Mouse (Mus musculus) heart, postnatal 0 days (tissue): ENCODE measurements around the gene Smad3. TPM values are rescaled to one million over a fixed set of nuclear protein-coding genes. Genes with fewer than 3 reads are reported as not detected.

Experiments used
- ATAC-seq: fragments of 200-750 bp; cut with Nextera tagmentation; 2 replicates; pipeline ENCODE4 v1.8.0; 2017; ENCODE audit warnings: low read depth, moderate number of reproducible peaks, moderate library complexity; ENCODE audit not compliant: insufficient read depth
- DNase-seq: peaks from one replicate; pipeline ENCODE4 v3.0.0-alpha.2; 2016; ENCODE audit warnings: low spot score
- H3K27ac ChIP-seq: fragments of 300-500 bp; sonication (generic); 2 replicates; pipeline ENCODE4 v1.5.1; 2014; ENCODE audit warnings: low read depth, mild to moderate bottlenecking
- H3K27me3 ChIP-seq: fragments of 300-500 bp; sonication (generic); 2 replicates; pipeline ENCODE4 v1.6.1; 2014; ENCODE audit warnings: low read length, mixed read lengths; ENCODE audit not compliant: control insufficient read depth, insufficient read depth
- H3K36me3 ChIP-seq: fragments of 300-500 bp; sonication (generic); replicated peaks from 2 replicates; pipeline ENCODE4 v1.6.1; 2014; ENCODE audit warnings: low read length, mixed read lengths; ENCODE audit not compliant: control insufficient read depth, insufficient read depth
- H3K4me1 ChIP-seq: fragments of 300-500 bp; sonication (generic); 2 replicates; pipeline ENCODE4 v1.6.1; 2014; ENCODE audit warnings: antibody characterized with exemption; ENCODE audit not compliant: control insufficient read depth, insufficient read depth
- H3K4me2 ChIP-seq: fragments of 300-500 bp; sonication (generic); 2 replicates; pipeline ENCODE4 v1.6.1; 2014; ENCODE audit warnings: low read depth, mild to moderate bottlenecking, low read length, moderate library complexity
- H3K4me3 ChIP-seq: fragments of 300-500 bp; sonication (generic); 2 replicates; pipeline ENCODE4 v1.5.1; 2014; ENCODE audit warnings: low read depth, low read length
- H3K9ac ChIP-seq: fragments of 300-500 bp; sonication (generic); replicated peaks from 2 replicates; pipeline ENCODE4 v1.6.1; 2014; ENCODE audit warnings: low read depth, low read length, mixed read lengths
- H3K9me3 ChIP-seq: fragments of 300-500 bp; sonication (generic); replicated peaks from 2 replicates; pipeline ENCODE4 v1.6.1; 2016; ENCODE audit warnings: low read length; ENCODE audit not compliant: control insufficient read depth
- CTCF ChIP-seq: IDR thresholded peaks from 2 replicates; pipeline ENCODE4 v1.5.1; 2016; ENCODE audit warnings: antibody characterized with exemption, control low read depth, low read depth
- EP300 ChIP-seq: IDR thresholded peaks from 2 replicates; pipeline ENCODE4 v1.6.1; 2016; ENCODE audit warnings: antibody characterized with exemption, low read depth
- WGBS: fragments of 180-500 bp; shearing (Covaris S2); extraction: QIAGEN DNeasy Blood & Tissue Kit; methylation state at CpG from one replicate; pipeline ENCODE4 v1.1.7; 2014; 5-methylcytosine and 5-hydroxymethylcytosine counted together
- polyA plus RNA-seq: library from polyadenylated mRNA; unstranded; fragments of >200 nt; fragmentation: Nextera tagmentation; extraction: Ambion mirVana; gene quantifications from 2 replicates; pipeline ENCODE4 v1.2.1, GENCODE M21; 2015
- total RNA-seq: library from RNA; depleted of rRNA; stranded (reverse); fragments of >200 nt; gene quantifications from 2 replicates; pipeline ENCODE4 v1.2.3, GENCODE M21; 2014; ENCODE audit warnings: low replicate concordance

The Smad3 gene
- total and polyA plus RNA-seq, 2 experiments from 2014 or later, result 6.0 to 30.2 TPM

DNA sequence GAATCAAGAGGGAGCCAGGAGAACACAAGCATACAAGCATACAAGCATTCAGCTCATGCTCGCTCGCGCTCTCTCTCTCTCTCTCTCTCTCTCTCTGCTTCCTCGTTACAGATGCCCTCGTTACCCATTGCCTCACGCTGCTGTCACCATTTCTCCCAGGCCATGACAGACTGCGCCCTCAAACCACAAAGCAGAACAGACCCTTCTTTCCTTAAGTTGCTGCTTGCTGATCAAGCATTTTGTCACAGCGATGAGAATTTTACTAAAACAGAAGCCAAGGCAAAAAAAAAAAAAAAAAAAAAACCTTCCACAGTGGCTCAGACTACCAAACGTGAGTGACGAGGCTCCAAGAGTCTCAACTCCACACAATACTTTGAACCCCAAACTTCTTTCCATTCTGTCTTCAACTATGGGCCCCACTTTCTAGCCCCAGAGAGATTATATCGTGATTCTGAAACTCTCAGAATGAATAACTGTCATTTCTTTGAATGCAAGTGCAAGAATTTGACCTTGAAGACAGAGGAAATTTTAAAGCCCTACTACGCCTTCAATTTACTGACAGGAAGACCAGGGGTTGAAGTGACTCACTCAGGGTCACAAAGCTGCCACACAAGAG lies 19.6 kb downstream of the Smad3 start:
- Histone ChIP-seq H3K27ac (peak overlapping the region; percentile 70; the same call in 1 of the 2 replicates), H3K9ac (no peak overlapping the region), H3K27me3 (no peaks in the 10 kb centered on the region), H3K36me3 (no peaks in the 10 kb centered on the region), H3K4me2 (0 out of 2 replicates have a peak overlapping the region, but pooled peaks have one; percentile 20), H3K4me3 (no peak overlapping the region), H3K4me1 (peaks cover 57% of the 10 kb centered on the region), H3K9me3 (no peaks in the 10 kb centered on the region)
- DNase-seq, result no peak
- WGBS, result 79% methylated on average over 12 of the region's 12 CpGs
- TF ChIP-seq CTCF (no peak), EP300 (no peak)
- ATAC-seq, result no peak

DNA sequence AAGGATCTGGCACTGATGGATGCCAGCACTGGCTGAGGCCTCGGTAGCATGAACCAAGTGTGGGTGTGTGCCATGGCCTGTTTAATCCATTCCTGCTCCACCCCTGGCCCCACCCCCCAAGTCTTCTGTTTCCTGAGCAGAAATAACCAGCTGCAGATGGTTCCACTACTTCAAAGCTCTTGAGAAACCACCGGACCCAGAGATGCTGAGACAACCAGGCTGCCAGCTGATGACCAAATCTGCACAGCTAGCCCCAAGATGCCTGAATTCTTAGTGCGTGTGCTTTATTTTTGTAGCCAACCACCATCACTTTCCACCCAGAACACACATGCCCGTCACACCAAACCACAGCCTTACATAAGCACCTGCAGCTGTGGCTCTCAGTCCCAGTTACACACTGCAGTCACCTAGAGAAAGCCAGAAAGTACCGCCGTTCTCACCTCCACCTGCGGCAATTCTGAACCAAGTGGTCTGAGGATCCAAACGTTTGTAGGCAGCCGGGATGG lies 20.3 kb downstream of the Smad3 start:
- 73% methylated on average over 9 of the region's 9 CpGs for WGBS
- Histone ChIP-seq H3K9ac (no peak overlapping the region), H3K27ac (peak overlapping the region; percentile 70; the same call in 1 of the 2 replicates), H3K4me3 (no peak overlapping the region), H3K36me3 (no peaks in the 10 kb centered on the region), H3K4me1 (peaks cover 50% of the 10 kb centered on the region), H3K4me2 (0 out of 2 replicates have a peak overlapping the region, but pooled peaks have one; percentile 20), H3K27me3 (no peaks in the 10 kb centered on the region), H3K9me3 (no peaks in the 10 kb centered on the region)
- no peak for TF ChIP-seq CTCF
- TF ChIP-seq EP300, result no peak
- no peak for DNase-seq
- ATAC-seq, result no peak

DNA sequence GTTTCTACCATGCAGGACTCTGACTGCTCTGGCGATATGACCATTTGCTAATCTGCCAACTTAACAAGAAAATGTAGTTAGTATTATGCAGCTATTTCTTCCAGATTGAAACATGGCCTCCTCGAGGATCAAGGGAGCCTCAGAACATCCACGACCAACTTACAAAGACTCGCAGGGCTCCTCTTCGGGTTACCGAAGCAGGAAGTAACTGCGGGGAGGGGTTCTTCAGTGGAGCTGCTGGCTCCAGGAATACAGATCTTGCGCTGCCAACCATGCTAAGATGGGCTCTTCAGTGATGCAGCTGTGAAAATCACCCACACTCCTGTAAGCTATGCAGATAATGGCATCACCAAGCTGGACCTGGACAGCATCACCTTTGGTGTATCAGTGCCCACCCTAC lies 23.5 kb downstream of the Smad3 start:
- TF ChIP-seq CTCF (no peak), EP300 (no peak)
- no peak overlapping the region for H3K4me2 ChIP-seq
- H3K36me3 ChIP-seq, result no peaks in the 10 kb centered on the region
- H3K27me3 ChIP-seq, result no peaks in the 10 kb centered on the region
- no peaks in the 10 kb centered on the region for H3K9me3 ChIP-seq
- 80% methylated on average over 8 of the region's 8 CpGs for WGBS
- H3K27ac ChIP-seq, result no peak overlapping the region
- peaks cover 34% of the 10 kb centered on the region for H3K4me1 ChIP-seq
- H3K9ac ChIP-seq, result no peak overlapping the region
- no peak for DNase-seq
- no peak for ATAC-seq
- no peak overlapping the region for H3K4me3 ChIP-seq

DNA sequence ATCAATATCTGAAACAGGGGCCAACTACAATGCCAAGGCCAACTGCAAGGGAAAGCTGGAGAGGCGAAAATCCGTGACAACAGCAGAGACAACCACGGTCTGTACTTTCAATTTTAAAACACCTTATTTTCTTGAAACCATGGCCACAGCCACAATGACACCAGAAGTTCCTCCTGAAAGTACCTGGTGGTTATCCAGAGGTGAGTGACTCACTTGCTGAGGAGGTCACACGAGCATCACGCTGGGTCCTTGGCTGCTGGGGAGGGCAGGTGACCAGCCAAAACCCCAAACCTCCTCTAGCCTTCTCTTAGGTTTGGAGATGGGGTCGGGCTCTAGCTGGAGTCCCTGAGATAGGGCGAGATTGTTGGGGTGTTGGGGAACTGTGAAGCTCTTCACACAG lies 25.1 kb downstream of the Smad3 start:
- 89% methylated on average over 7 of the region's 7 CpGs for WGBS
- Histone ChIP-seq H3K36me3 (no peaks in the 10 kb centered on the region), H3K27me3 (no peaks in the 10 kb centered on the region), H3K4me2 (no peak overlapping the region), H3K4me3 (no peak overlapping the region), H3K9me3 (no peaks in the 10 kb centered on the region), H3K4me1 (peaks cover 25% of the 10 kb centered on the region), H3K9ac (no peak overlapping the region), H3K27ac (no peak overlapping the region)
- ATAC-seq, result no peak
- no peak for TF ChIP-seq CTCF
- DNase-seq, result no peak

DNA sequence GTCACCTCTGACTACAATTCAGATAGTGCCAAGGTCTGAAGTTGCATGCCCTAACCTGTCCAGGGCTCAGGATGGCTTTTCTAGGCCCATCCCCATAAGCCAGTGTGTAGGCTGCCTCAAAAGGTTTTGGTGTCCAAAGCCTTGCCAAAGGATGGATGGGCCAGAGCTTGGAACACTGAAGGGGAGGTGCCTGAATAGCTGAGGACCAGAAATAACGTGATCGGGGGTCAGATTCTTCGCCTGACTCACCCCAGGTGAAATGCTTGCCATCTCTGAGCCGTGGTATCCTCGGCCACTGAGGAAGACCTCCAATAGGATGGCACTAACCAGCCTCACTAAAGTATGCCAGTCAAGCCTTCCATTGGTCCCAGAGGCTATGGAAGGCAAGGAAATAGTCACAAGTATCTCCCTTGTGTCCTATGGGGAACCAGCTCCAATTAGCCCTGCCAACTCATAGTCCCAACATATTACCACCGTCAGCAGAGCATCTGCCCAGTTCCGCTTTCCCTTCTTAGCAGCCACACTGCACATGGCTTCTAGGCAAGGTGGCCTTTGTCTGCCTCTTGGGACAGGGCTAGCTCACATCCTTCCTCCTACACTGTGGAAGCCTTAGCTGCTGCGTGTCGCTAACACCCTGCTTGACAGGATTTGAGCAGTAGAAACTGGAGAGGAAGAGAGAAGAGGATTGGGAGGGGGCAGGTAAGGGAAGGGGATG lies 26.5 kb downstream of the Smad3 start:
- DNase-seq, result no peak
- WGBS, result 78% methylated on average over 9 of the region's 9 CpGs
- TF ChIP-seq EP300 (no peak), CTCF (no peak)
- Histone ChIP-seq H3K9me3 (no peaks in the 10 kb centered on the region), H3K36me3 (no peaks in the 10 kb centered on the region), H3K4me1 (peaks cover 28% of the 10 kb centered on the region), H3K9ac (no peak overlapping the region), H3K4me2 (no peak overlapping the region), H3K27ac (no peak overlapping the region; the same call in 1 of the 2 replicates), H3K27me3 (no peaks in the 10 kb centered on the region), H3K4me3 (no peak overlapping the region)
- ATAC-seq, result no peak
